Mouse (Mus musculus): ENCODE results near the gene Speer4f1. TPM values are rescaled to one million over a fixed set of nuclear protein-coding genes. Genes with fewer than 3 reads are reported as not detected.
"Not testable (repeated sequence)": the region's sequence is repeated elsewhere in the genome, so short reads cannot be mapped to it uniquely, and the experiment has no call there.

Speer4f1 gene
- polyA plus RNA-seq (2016; fragmentation: Nextera tagmentation; extraction: Ambion mirVana) = not detected in 2 replicates

DNA sequence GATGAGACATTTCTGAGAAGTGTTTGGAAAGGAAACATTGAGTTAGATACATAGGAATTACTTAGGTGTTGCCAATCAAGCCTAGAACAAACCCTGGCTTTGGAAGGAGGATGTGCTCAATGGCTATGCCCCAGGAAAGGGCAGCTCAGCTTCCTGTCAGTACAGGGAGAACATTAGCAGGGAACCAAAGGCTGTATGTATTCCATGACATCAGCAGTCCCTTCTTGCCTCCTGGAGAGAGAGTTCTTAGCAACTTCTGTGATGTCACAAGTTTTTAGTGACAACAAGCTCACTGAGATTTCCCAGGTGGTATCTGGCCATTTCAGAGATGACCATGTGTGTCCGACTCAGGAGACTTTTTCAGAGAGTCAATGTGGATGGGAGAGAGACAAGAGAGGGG, at the start of gene Speer4f1:
Speer4f1 (plus strand) TSS at position 301 of the 400 bp plus-strand sequence.
- H3K27me3 ChIP-seq (replicated peaks); H3K36me3 ChIP-seq; H3K9me3 ChIP-seq; H3K27ac ChIP-seq; H3K4me2 ChIP-seq (replicated peaks); H3K4me3 ChIP-seq; H3K9ac ChIP-seq; H3K4me1 ChIP-seq; ATAC-seq (ENCODE audit: low FRiP score, low read depth): not testable (repeated sequence)
- 94% methylated on average over 1 of the region's 1 CpGs for WGBS

GRCm38 (mm10) chr5:17426930-17427329, 49.0 kb upstream of the Speer4f1 start:
- no peaks in the 10 kb centered on the region for H3K27me3 ChIP-seq (replicated peaks)
- 84% methylated on average over 1 of the region's 1 CpGs for WGBS
- H3K9me3 ChIP-seq = no peaks in the 10 kb centered on the region
- H3K27ac ChIP-seq = no peak overlapping the region
- H3K9ac ChIP-seq = no peak overlapping the region
- no peak overlapping the region for H3K4me3 ChIP-seq
- ATAC-seq (ENCODE audit: low FRiP score, low read depth) = no peak
- H3K4me1 ChIP-seq = no peaks in the 10 kb centered on the region
- no peak overlapping the region for H3K4me2 ChIP-seq (replicated peaks)
- H3K36me3 ChIP-seq = no peaks in the 10 kb centered on the region

DNA sequence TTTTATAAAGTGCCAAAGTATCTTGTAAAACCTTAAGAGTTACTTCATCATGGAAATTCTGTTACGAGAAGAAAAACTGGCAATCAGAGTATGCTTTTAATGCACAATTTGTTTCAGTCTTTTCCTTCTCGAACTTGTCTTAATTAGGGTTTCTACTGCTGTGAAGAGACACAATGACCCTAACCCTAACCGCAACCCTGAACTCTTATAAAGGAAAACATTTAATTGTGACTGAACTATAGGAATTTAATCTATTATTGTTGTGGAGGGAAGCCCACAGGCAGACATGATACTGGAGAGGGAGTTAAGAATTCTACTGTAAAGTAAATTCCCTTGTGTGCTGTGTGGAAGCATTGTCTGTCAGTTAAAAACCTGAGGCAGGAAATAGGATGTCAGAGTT, 41.2 kb upstream of the Speer4f1 start:
- WGBS = 81% methylated on average over 3 of the region's 3 CpGs
- no peaks in the 10 kb centered on the region for H3K4me1 ChIP-seq
- no peak overlapping the region for H3K4me3 ChIP-seq
- no peaks in the 10 kb centered on the region for H3K27me3 ChIP-seq (replicated peaks)
- H3K4me2 ChIP-seq (replicated peaks) = no peak overlapping the region
- H3K27ac ChIP-seq = no peak overlapping the region
- H3K9ac ChIP-seq = no peak overlapping the region
- no peaks in the 10 kb centered on the region for H3K9me3 ChIP-seq
- ATAC-seq (ENCODE audit: low FRiP score, low read depth) = no peak
- no peaks in the 10 kb centered on the region for H3K36me3 ChIP-seq

DNA sequence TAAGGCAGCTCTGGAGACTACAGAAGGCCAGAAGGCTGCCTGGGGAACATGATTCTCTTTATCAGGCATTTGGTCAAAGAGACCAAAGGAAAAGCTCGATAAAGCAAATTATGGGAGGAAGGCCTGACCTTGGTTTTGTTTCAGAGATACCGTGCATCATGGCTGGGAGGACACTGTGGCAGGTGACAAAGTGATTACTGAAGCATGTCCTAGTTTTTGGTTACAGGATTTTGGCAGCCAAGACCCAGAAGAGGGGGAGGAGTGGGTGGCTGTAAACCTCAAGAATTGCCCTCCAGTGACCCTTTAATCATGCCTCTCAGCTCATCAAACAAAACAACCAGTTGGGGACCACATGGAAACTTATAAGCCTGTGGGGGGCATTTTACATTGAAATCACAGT, 39.7 kb upstream of the Speer4f1 start:
- 9% methylated on average over 2 of the region's 2 CpGs for WGBS
- Histone ChIP-seq H3K9me3 (no peaks in the 10 kb centered on the region), H3K27me3 (replicated peaks) (no peaks in the 10 kb centered on the region), H3K27ac (no peak overlapping the region), H3K9ac (no peak overlapping the region), H3K4me1 (no peaks in the 10 kb centered on the region), H3K4me3 (no peak overlapping the region), H3K36me3 (no peaks in the 10 kb centered on the region), H3K4me2 (replicated peaks) (no peak overlapping the region)
- no peak for ATAC-seq (ENCODE audit: low FRiP score, low read depth)

DNA sequence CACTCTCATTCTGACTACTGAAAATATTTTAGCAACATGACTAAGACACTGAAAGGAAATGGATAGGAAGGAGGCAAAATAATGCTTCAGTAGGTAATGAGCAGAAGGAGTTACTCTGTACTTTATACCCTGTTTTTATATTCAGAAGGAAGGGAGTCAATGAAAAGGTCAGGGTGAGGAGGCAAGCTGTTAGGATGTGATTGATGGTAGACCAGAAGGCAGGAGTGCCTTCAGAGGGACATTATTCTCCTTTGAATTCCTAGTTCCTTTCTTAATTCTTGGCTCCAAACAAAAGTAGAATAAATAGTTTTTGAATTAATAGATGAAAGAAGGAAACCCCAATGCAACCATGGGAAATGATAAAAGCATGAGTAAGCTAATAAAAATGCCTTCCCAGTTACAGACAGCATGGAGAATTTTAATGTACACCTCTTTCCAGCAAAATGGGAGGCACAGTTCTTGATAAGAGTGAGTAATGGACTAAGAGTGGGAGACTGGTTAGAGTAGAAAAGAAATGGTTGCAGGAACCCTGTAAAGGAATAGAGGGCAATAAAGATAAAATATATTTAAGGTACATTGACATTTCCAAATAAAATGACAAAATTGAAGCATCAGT, 36.3 kb upstream of the Speer4f1 start:
- Histone ChIP-seq H3K27me3 (replicated peaks) (no peaks in the 10 kb centered on the region), H3K27ac (no peak overlapping the region)
- ATAC-seq (ENCODE audit: low FRiP score, low read depth) = no peak

DNA sequence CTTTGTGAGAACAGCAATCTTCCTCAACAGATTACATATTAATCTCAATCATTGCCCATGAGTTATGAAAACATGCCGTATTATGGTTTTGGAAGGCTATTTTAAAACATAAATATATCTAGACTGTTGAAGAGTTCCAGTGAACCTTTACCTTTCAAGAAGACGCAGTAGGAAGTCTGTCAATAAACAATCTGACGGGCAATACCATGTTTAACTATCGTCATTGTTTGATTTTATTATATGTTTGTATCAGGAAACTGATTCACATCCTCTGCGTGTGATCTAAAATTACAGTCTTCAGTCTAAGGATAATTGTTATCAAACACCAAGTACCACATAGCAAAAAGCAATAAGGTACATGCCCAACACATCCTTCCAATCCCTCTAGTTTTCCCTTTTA, 21.8 kb upstream of the Speer4f1 start:
- no peak overlapping the region for H3K4me3 ChIP-seq
- H3K9ac ChIP-seq = no peak overlapping the region
- H3K27ac ChIP-seq = no peak overlapping the region
- no peaks in the 10 kb centered on the region for H3K4me1 ChIP-seq
- H3K27me3 ChIP-seq (replicated peaks) = no peaks in the 10 kb centered on the region
- H3K36me3 ChIP-seq = no peaks in the 10 kb centered on the region
- no peak for ATAC-seq (ENCODE audit: low FRiP score, low read depth)
- WGBS = 89% methylated on average over 5 of the region's 5 CpGs
- H3K4me2 ChIP-seq (replicated peaks) = no peak overlapping the region
- no peaks in the 10 kb centered on the region for H3K9me3 ChIP-seq

More for the DNA sequence above, 36.3 kb upstream of the Speer4f1 start:
- H3K9me3 ChIP-seq = no peaks in the 10 kb centered on the region
- H3K36me3 ChIP-seq = no peaks in the 10 kb centered on the region
- no peaks in the 10 kb centered on the region for H3K4me1 ChIP-seq
- no peak overlapping the region for H3K9ac ChIP-seq
- no peak overlapping the region for H3K4me2 ChIP-seq (replicated peaks)
- no peak overlapping the region for H3K4me3 ChIP-seq

DNA sequence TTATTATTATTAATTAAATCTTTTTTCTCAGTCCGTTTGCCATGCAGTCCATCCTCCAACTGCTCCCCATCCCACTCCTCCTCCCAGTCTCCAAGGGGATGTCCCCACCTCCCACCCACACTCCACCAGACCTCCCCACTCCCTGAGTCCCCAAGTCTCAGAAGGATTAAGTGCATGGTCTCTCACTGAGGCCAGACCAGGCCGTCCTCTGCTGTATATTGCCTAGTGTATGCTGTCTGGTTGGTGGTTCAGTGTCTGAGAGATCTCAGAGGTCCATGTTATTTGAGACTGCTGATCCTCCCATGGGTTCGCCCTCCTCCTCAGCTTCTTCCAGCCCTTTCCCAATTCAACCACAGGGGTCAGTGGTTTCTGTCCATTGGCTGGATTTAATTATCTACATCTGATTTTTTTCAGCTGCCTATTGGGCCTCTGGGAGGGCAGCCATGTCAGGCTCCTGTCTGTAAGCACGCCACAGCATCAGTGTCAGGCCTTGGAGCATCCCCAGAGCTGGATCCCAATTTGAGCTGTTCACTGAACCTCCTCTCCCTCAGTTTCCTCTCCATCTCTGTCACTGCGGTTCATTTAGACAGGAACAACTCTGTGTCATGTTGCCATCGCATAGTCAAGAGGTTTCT, 20.8 kb upstream of the Speer4f1 start:
- Histone ChIP-seq H3K9ac (no peak overlapping the region), H3K4me2 (replicated peaks) (no peak overlapping the region), H3K27ac (no peak overlapping the region), H3K27me3 (replicated peaks) (no peaks in the 10 kb centered on the region), H3K4me3 (no peak overlapping the region), H3K36me3 (no peaks in the 10 kb centered on the region), H3K4me1 (no peaks in the 10 kb centered on the region), H3K9me3 (no peaks in the 10 kb centered on the region)
- WGBS = 81% methylated on average over 6 of the region's 6 CpGs
- ATAC-seq (ENCODE audit: low FRiP score, low read depth) = no peak

GRCm38 (mm10) chr5:17456671-17457070, 19.2 kb upstream of the Speer4f1 start:
- Histone ChIP-seq H3K4me1 (no peaks in the 10 kb centered on the region), H3K9me3 (no peaks in the 10 kb centered on the region), H3K4me3 (no peak overlapping the region), H3K27ac (no peak overlapping the region), H3K4me2 (replicated peaks) (no peak overlapping the region), H3K27me3 (replicated peaks) (no peaks in the 10 kb centered on the region), H3K9ac (no peak overlapping the region), H3K36me3 (no peaks in the 10 kb centered on the region)
- WGBS = 76% methylated on average over 3 of the region's 3 CpGs
- no peak for ATAC-seq (ENCODE audit: low FRiP score, low read depth)

DNA sequence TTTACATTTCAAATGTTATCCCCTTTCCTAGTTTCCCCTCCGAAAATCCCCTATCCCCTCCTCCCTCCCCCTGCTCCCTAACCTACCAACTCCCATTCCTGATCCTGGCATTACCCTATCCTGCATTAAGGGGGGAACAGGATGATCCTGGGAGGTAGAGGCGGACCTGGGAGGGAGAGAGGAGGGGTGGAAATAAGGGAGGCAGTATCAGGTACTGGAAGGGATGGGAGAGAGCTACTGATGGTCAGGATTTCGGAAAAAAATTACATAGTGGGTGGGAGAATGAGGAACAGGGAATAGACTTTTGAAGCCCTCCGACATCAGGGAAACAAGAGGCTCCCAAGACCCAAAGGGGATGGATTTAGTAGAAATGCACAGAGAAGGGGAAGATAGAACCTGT, 7.8 kb upstream of the Speer4f1 start:
- ATAC-seq (ENCODE audit: low FRiP score, low read depth); H3K27ac ChIP-seq; H3K4me1 ChIP-seq; H3K27me3 ChIP-seq (replicated peaks); H3K9me3 ChIP-seq; H3K4me2 ChIP-seq (replicated peaks); H3K4me3 ChIP-seq; H3K9ac ChIP-seq; H3K36me3 ChIP-seq: not testable (repeated sequence)
- WGBS = 77% methylated on average over 4 of the region's 4 CpGs

DNA sequence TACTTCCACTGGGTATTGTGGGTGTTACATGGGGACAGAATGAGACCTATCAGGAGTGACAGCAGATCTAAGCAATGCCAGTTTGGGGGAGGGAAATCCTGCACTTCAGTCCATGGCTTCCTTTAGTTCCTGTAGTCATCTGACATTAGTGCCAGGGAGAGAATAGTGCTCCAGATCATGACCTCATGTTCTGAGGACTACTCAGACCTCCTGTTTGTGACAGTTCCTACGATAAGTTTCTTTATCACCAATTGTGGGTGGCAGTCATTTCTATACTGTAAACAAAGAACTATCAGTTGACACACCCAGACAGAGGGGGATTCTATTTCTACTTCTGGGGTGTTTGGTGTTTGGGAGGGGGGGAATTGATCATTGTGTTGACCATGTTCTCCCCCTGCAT, 578 bp downstream of the Speer4f1 start:
- Histone ChIP-seq H3K9me3 (no peaks in the 10 kb centered on the region), H3K36me3 (no peaks in the 10 kb centered on the region), H3K27ac (no peak overlapping the region), H3K4me1 (no peaks in the 10 kb centered on the region), H3K4me3 (no peak overlapping the region), H3K9ac (no peak overlapping the region), H3K27me3 (replicated peaks) (no peaks in the 10 kb centered on the region), H3K4me2 (replicated peaks) (no peak overlapping the region)
- no peak for ATAC-seq (ENCODE audit: low FRiP score, low read depth)
- 85% methylated on average over 1 of the region's 1 CpGs for WGBS

GRCm38 (mm10) chr5:17489894-17490293, 14.0 kb downstream of the Speer4f1 start:
- Histone ChIP-seq H3K9me3 (no peaks in the 10 kb centered on the region), H3K27ac (no peak overlapping the region), H3K4me3 (no peak overlapping the region), H3K27me3 (replicated peaks) (no peaks in the 10 kb centered on the region), H3K9ac (no peak overlapping the region), H3K4me1 (no peaks in the 10 kb centered on the region), H3K4me2 (replicated peaks) (no peak overlapping the region), H3K36me3 (no peaks in the 10 kb centered on the region)
- ATAC-seq (ENCODE audit: low FRiP score, low read depth) = no peak
- 82% methylated on average over 1 of the region's 1 CpGs for WGBS

GRCm38 (mm10) chr5:17495616-17496015, 19.7 kb downstream of the Speer4f1 start:
- no peak overlapping the region for H3K4me2 ChIP-seq (replicated peaks)
- no peak overlapping the region for H3K9ac ChIP-seq
- ATAC-seq (ENCODE audit: low FRiP score, low read depth) = no peak
- H3K36me3 ChIP-seq = no peaks in the 10 kb centered on the region
- H3K27me3 ChIP-seq (replicated peaks) = no peaks in the 10 kb centered on the region
- H3K4me1 ChIP-seq = no peaks in the 10 kb centered on the region
- 88% methylated on average over 2 of the region's 2 CpGs for WGBS
- H3K4me3 ChIP-seq = no peak overlapping the region
- no peaks in the 10 kb centered on the region for H3K9me3 ChIP-seq
- no peak overlapping the region for H3K27ac ChIP-seq

- no peaks in the 10 kb centered on the region for H3K4me1 ChIP-seq
- WGBS = 92% methylated on average over 5 of the region's 5 CpGs
- H3K36me3 ChIP-seq = no peaks in the 10 kb centered on the region
- no peak overlapping the region for H3K27ac ChIP-seq
- H3K4me2 ChIP-seq (replicated peaks) = no peak overlapping the region
- H3K9ac ChIP-seq = no peak overlapping the region
- H3K9me3 ChIP-seq = no peaks in the 10 kb centered on the region
- H3K4me3 ChIP-seq = no peak overlapping the region
- no peaks in the 10 kb centered on the region for H3K27me3 ChIP-seq (replicated peaks)
- no peak for ATAC-seq (ENCODE audit: low FRiP score, low read depth)
Measured at GRCm38 (mm10) chr5:17496650-17497049, 20.8 kb downstream of the Speer4f1 start.
